Mouse (Mus musculus) lung, embryonic 14.5 days (tissue): ENCODE measurements at regions not wholly inside any gene's neighbourhood (a gene's known extent, or its start where the extent isn't known, plus 50 kb on each side); places are given as distances from the start of the nearest gene placed in this dataset.

Experiments
- ATAC-seq: fragments of 200-750 bp; cut with Nextera tagmentation; 2 replicates; pipeline ENCODE4 v1.8.0; 2017; ENCODE audit warnings: mild to moderate bottlenecking, moderate TSS enrichment, moderate library complexity; ENCODE audit not compliant: insufficient read depth
- DNase-seq: peaks from one replicate; pipeline ENCODE4 v3.0.0-alpha.2; 2015
- H3K27ac ChIP-seq: fragments of 300-500 bp; sonication (generic); 2 replicates; pipeline ENCODE4 v1.5.1; 2014; ENCODE audit warnings: low read depth, mild to moderate bottlenecking, moderate library complexity
- H3K27me3 ChIP-seq: fragments of 300-500 bp; sonication (generic); 2 replicates; pipeline ENCODE4 v1.6.1; 2014; ENCODE audit warnings: low read length, control low read depth; ENCODE audit not compliant: insufficient read depth
- H3K36me3 ChIP-seq: fragments of 300-500 bp; sonication (generic); 2 replicates; pipeline ENCODE4 v1.6.1; 2014; ENCODE audit warnings: control low read depth; ENCODE audit not compliant: insufficient read depth
- H3K4me1 ChIP-seq: fragments of 300-500 bp; sonication (generic); 2 replicates; pipeline ENCODE4 v1.6.1; 2014; ENCODE audit warnings: antibody characterized with exemption, control low read depth; ENCODE audit not compliant: insufficient read depth
- H3K4me2 ChIP-seq: fragments of 300-500 bp; sonication (generic); 2 replicates; pipeline ENCODE4 v1.6.1; 2014; ENCODE audit warnings: mild to moderate bottlenecking
- H3K4me3 ChIP-seq: fragments of 300-500 bp; sonication (generic); 2 replicates; pipeline ENCODE4 v1.5.1; 2014; ENCODE audit warnings: low read depth, low read length
- H3K9ac ChIP-seq: fragments of 300-500 bp; sonication (generic); 2 replicates; pipeline ENCODE4 v1.6.1; 2014
- H3K9me3 ChIP-seq: fragments of 300-500 bp; sonication (generic); 2 replicates; pipeline ENCODE4 v1.6.1; 2016; ENCODE audit warnings: low read depth, low read length, control low read depth
- CTCF ChIP-seq: IDR thresholded peaks from 2 replicates; pipeline ENCODE4 v1.5.1; 2016; ENCODE audit warnings: antibody characterized with exemption, low read depth
- WGBS: fragments of 180-500 bp; shearing (Covaris S2); extraction: QIAGEN DNeasy Blood & Tissue Kit; methylation state at CpG from one replicate; pipeline ENCODE4 v1.1.7; 2014; 5-methylcytosine and 5-hydroxymethylcytosine counted together

DNA sequence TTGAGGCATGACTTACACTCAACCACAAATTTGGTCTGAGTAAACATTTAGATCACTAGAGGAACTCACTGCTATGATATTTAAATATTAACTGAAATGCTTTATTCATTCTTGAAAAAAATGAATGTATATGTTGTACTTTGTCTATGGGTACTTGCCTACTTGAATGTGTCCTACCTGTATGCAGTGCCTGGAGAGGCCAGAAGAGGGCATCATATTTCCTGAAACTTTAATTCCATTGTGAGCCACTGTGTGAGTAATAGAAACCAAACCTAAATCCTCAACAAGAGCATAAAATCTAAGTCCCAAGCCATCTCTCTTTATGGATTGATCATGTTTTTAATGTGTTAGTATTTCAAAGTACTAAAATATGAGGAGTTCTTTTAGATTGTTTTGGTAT, 1252.4 kb upstream of the Lrrtm3 start:
- Histone ChIP-seq H3K4me2 (no peak overlapping the region), H3K4me1 (no peaks in the 10 kb centered on the region), H3K4me3 (no peak overlapping the region), H3K9me3 (no peaks in the 10 kb centered on the region), H3K36me3 (no peaks in the 10 kb centered on the region), H3K9ac (no peak overlapping the region), H3K27me3 (no peaks in the 10 kb centered on the region), H3K27ac (no peak overlapping the region)
- DNase-seq (no peak), ATAC-seq (no peak)
- TF ChIP-seq CTCF = 0 out of 2 replicates have a peak, but pooled peaks have one; percentile 13

DNA sequence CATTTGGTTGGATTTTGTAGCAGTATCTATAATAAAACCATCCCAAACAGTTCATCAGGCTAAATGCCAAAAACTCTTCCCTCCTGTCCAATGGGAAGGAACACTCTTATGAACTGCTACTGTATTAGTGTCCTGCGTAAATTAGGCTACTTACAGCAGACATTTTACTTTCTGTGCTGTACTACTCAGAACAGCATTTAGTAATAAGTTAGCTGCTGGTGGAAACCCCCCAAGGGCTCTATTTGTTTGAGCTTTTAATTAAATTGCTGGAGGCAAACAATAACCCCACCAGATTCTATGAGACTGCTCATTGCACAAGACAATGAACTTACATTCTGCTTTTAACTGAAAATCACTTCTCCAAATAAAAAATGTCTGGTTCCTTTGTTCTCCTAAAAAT, 1240.3 kb upstream of the Lrrtm3 start:
- WGBS = 92% methylated on average over 1 of the region's 1 CpGs
- TF ChIP-seq CTCF = no peak
- Histone ChIP-seq H3K36me3 (no peaks in the 10 kb centered on the region), H3K4me2 (no peak overlapping the region), H3K4me3 (no peak overlapping the region), H3K27me3 (no peaks in the 10 kb centered on the region), H3K9ac (no peak overlapping the region), H3K4me1 (no peaks in the 10 kb centered on the region), H3K27ac (no peak overlapping the region), H3K9me3 (no peaks in the 10 kb centered on the region)
- DNase-seq = no peak
- no peak for ATAC-seq

DNA sequence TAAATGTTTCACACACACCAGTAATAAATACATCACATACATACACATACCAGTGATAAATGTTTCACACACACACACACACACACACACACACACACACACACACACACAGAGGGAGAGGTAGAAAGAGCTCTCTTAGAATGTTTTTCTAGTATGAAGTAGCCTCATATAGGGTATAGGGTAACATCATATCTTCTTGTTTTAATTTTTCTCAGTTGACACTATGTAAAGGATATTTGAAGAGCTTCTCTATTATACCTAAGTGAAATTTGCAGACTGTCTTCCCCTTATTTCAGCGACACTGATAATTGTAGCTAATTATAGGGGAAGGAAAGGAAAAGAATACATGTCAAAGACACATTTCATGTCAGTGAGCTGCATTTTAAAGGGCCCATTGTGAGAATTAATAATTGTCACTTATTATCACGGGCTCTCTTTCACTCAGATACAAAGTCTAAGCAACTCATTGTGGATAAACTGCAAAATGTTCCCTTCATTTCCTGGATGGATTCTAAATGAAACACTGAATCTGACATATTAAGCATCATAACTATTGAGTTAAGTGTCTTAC, 1234.8 kb upstream of the Lrrtm3 start:
- ATAC-seq = no peak
- no peaks in the 10 kb centered on the region for H3K9me3 ChIP-seq
- H3K4me3 ChIP-seq = no peak overlapping the region
- WGBS = 75% methylated on average over 2 of the region's 2 CpGs
- H3K9ac ChIP-seq = no peak overlapping the region
- no peak for DNase-seq
- no peak overlapping the region for H3K27ac ChIP-seq
- no peaks in the 10 kb centered on the region for H3K4me1 ChIP-seq
- no peak overlapping the region for H3K4me2 ChIP-seq
- H3K36me3 ChIP-seq = no peaks in the 10 kb centered on the region
- no peak for TF ChIP-seq CTCF
- H3K27me3 ChIP-seq = no peaks in the 10 kb centered on the region

DNA sequence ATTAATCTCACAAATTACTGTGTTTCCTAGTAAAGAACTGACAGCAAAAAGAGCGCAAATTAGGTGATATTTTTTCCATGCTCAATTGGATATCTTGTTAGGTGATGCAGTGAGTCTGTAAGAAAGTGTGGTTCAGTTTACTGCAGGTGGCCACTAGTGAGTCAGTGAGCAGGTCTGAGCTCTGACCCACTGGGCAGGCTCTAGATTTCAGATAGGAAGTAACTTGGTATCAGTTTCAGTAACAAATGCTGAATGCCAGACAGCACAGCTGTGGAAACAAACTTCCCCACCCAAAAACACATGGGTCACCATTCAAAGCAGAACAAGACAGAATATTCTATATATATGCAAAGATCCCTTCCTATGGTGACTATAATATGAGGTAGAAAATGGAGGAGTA, 1208.2 kb upstream of the Lrrtm3 start:
- H3K9ac ChIP-seq = no peak overlapping the region
- WGBS = 89% methylated on average over 1 of the region's 1 CpGs
- H3K4me1 ChIP-seq = no peaks in the 10 kb centered on the region
- H3K9me3 ChIP-seq = no peaks in the 10 kb centered on the region
- no peak for TF ChIP-seq CTCF
- H3K27me3 ChIP-seq = no peaks in the 10 kb centered on the region
- DNase-seq (no peak), ATAC-seq (no peak)
- no peaks in the 10 kb centered on the region for H3K36me3 ChIP-seq
- no peak overlapping the region for H3K27ac ChIP-seq
- H3K4me2 ChIP-seq = no peak overlapping the region
- H3K4me3 ChIP-seq = no peak overlapping the region
